Mouse (Mus musculus) ES-Bruce4 (cell line): ENCODE data around the gene Btla. TPM values are rescaled to one million over a fixed set of nuclear protein-coding genes. Genes with fewer than 3 reads are reported as not detected.
A peak's percentile ranks its signal among the peaks of the same experiment; 100 is the strongest.

Source experiments
- H3K27ac ChIP-seq: 2 replicates; pipeline ENCODE4 v1.5.1; 2012; ENCODE audit warnings: low read length, inconsistent platforms; ENCODE audit not compliant: insufficient read depth
- H3K27me3 ChIP-seq: 2 replicates; pipeline ENCODE4 v1.6.1; 2012; ENCODE audit warnings: mild to moderate bottlenecking, low read length, inconsistent platforms; ENCODE audit not compliant: control insufficient read depth, poor library complexity, insufficient read depth, severe bottlenecking
- H3K36me3 ChIP-seq: 2 replicates; pipeline ENCODE4 v1.6.1; 2012; ENCODE audit warnings: inconsistent platforms, mild to moderate bottlenecking, low read length, moderate library complexity; ENCODE audit not compliant: control insufficient read depth, poor library complexity, insufficient read depth, severe bottlenecking
- H3K4me1 ChIP-seq: one replicate; pipeline ENCODE4 v1.8.1; 2011; ENCODE audit warnings: low read length; ENCODE audit not compliant: control insufficient read depth, insufficient read depth
- H3K4me3 ChIP-seq: 2 replicates; pipeline ENCODE4 v1.5.1; 2011; ENCODE audit warnings: low read depth, mild to moderate bottlenecking, low read length
- H3K9ac ChIP-seq: 2 replicates; pipeline ENCODE4 v1.6.1; 2012; ENCODE audit warnings: low read depth, mild to moderate bottlenecking, inconsistent platforms; ENCODE audit not compliant: poor library complexity, severe bottlenecking
- H3K9me3 ChIP-seq: replicated peaks from 2 replicates; pipeline ENCODE4 v1.6.1; 2012; ENCODE audit warnings: mild to moderate bottlenecking, low read length, inconsistent platforms; ENCODE audit not compliant: control insufficient read depth, poor library complexity, insufficient read depth, severe bottlenecking
- CTCF ChIP-seq: IDR thresholded peaks from one replicate; pipeline ENCODE4 v1.8.1; 2011; ENCODE audit warnings: low read depth, low read length
- EP300 ChIP-seq: IDR thresholded peaks from 2 replicates; pipeline ENCODE4 v1.6.1; 2011; ENCODE audit warnings: low read depth, low read length; ENCODE audit not compliant: insufficient read depth
- POLR2A ChIP-seq: IDR thresholded peaks from one replicate; pipeline ENCODE4 v1.8.1; 2011; ENCODE audit warnings: low read length; ENCODE audit not compliant: insufficient read depth
- polyA plus RNA-seq: library from polyadenylated mRNA; stranded (reverse); fragments of >200 nt; gene quantifications from 2 replicates; pipeline ENCODE4 v1.2.4, GENCODE M21; 2011; ENCODE audit warnings: low read depth; ENCODE audit not compliant: missing spikeins, insufficient read depth, insufficient read length

The Btla gene
- polyA plus RNA-seq, 1 experiment: not detected

DNA sequence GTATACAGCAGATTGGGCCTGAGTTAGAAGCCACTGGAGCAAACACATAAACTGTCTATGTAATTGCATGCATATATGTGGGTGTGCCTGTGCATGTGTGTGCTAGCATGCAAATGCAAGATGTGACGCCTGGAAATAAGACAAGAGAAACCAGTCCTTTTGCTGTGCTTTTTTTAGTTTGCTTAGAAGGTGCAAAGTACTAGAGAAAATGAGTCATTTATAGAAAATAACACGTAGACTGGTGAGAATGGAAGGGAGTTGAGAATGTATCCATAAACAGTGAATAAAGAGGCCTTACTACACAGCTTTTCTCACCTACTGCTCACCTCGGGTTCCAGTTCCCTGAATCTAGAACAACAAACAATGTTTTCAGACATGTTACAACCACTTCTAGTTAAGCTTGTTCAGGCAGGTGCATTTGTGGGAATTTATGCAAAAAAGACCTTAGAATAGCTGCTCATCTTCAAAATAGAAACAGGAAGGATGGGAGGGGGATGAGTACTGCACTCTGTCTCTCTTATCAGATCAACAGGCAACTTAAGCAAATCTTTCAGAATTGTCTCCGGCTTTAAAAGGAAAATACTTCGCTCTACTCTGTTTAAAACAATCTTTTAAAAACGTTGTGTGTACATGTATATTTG is 27.8 kb downstream of the Btla start:
- no peaks in the 10 kb centered on the region for H3K9me3 ChIP-seq
- H3K4me1 ChIP-seq: no peaks in the 10 kb centered on the region
- H3K36me3 ChIP-seq: no peaks in the 10 kb centered on the region
- H3K27me3 ChIP-seq: no peaks in the 10 kb centered on the region
- no peak overlapping the region for H3K27ac ChIP-seq
- H3K9ac ChIP-seq: no peak overlapping the region
- no peak overlapping the region for H3K4me3 ChIP-seq
- TF ChIP-seq CTCF: no peak
- TF ChIP-seq EP300: no peak
- no peak for TF ChIP-seq POLR2A

DNA sequence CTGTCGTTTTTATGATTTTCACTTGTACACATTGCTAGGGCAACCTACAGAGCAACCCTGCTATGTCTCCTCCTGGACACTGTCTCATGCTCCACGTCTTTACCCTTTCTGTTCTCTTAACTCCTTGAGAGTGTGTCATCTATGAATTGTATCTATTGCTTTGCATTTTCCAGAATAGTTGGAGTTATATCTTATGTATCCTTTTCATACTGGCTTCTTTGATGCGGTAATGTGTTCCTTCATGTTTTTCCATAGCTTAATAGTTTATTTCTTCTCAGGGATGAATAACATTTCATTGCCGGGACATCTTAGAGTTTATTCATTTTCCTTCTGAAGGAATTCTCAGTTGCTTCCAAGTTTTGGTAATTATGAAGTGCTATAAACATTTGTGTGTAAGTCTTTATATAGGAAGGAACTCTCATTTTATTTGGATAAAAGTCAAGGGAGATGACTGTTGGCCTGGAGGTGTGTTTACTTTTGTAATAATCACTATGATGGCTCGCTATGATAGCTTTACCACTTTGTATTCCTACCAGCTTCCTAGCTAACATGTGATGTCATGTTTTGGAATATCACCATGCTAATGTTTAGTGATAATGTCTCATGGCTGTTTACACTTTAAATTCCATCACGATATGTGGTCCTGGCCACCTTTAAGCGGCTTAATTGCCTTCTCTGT is 31.2 kb downstream of the Btla start:
- TF ChIP-seq CTCF (no peak), EP300 (no peak), POLR2A (no peak)
- no peaks in the 10 kb centered on the region for H3K27me3 ChIP-seq
- H3K4me1 ChIP-seq: no peaks in the 10 kb centered on the region
- H3K4me3 ChIP-seq: no peak overlapping the region
- no peaks in the 10 kb centered on the region for H3K36me3 ChIP-seq
- H3K27ac ChIP-seq: no peak overlapping the region
- H3K9ac ChIP-seq: no peak overlapping the region
- H3K9me3 ChIP-seq: no peaks in the 10 kb centered on the region

DNA sequence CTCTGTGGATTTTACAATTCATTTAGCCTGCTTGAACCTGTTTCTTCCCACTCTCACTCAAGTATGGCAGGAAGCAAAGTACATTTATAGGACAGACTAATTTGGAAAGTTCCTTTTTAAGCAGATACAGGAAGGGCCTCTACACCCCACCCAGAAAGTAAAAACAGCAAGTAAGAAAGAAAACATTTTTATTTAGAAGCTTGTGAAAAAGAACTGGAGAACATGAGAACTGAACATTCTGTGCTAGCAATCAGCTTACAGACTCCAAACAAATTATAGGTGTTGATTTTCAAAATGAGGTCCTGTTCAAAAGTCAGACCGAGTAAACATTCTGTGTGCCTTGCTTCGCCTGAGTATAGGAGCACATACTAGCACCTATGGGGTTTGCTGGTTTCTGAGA is 32.8 kb downstream of the Btla start:
- TF ChIP-seq CTCF (no peak), POLR2A (no peak), EP300 (no peak)
- no peak overlapping the region for H3K27ac ChIP-seq
- no peak overlapping the region for H3K9ac ChIP-seq
- H3K27me3 ChIP-seq: no peaks in the 10 kb centered on the region
- no peaks in the 10 kb centered on the region for H3K36me3 ChIP-seq
- no peaks in the 10 kb centered on the region for H3K4me1 ChIP-seq
- no peak overlapping the region for H3K4me3 ChIP-seq
- no peaks in the 10 kb centered on the region for H3K9me3 ChIP-seq

DNA sequence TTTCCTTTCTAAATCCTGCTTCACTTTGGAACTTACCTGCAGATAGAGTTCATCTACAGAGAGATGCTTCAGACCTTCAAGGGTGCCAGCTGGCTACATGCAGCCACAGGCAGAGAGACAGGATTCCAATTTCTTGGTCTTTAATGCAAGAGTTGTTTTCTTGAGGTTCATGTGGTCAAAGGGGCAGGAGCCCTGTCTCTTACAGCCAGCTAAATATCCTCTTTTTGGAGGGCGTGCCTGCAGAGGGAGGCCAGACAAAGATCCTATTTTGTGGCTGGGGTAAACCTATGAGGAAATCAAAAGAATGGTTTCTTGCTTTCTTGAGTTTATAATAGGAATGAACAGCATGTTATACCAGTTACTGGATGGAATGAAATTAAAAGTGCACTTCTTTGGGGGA is 33.5 kb downstream of the Btla start:
- Histone ChIP-seq H3K36me3 (no peaks in the 10 kb centered on the region), H3K4me1 (no peaks in the 10 kb centered on the region), H3K9me3 (no peaks in the 10 kb centered on the region), H3K27ac (no peak overlapping the region), H3K27me3 (no peaks in the 10 kb centered on the region), H3K4me3 (no peak overlapping the region), H3K9ac (no peak overlapping the region)
- TF ChIP-seq CTCF: no peak
- no peak for TF ChIP-seq EP300
- TF ChIP-seq POLR2A: no peak

DNA sequence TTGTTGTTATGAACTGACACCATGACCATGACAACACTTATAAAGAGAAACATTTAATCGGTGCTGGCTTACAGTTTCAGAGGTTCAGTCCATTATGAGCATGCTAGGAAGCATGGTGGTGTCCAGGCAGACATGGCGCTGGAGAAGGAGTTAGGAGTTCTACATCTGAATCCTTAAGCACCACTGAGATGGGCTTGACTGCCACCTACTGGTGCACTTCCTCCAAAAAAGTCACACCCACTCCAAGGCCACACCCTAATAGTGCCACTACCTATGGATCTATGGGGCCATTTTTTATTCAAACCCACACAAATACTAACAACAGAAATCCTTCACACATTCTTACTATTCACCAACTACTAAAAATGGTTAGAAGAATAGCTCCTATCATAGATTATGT is 35.5 kb downstream of the Btla start:
- TF ChIP-seq CTCF (peak; percentile 49), EP300 (no peak)
- Histone ChIP-seq H3K4me1 (no peaks in the 10 kb centered on the region), H3K9ac (no peak overlapping the region), H3K36me3 (no peaks in the 10 kb centered on the region), H3K27me3 (no peaks in the 10 kb centered on the region), H3K27ac (no peak overlapping the region), H3K9me3 (no peaks in the 10 kb centered on the region), H3K4me3 (no peak overlapping the region)

DNA sequence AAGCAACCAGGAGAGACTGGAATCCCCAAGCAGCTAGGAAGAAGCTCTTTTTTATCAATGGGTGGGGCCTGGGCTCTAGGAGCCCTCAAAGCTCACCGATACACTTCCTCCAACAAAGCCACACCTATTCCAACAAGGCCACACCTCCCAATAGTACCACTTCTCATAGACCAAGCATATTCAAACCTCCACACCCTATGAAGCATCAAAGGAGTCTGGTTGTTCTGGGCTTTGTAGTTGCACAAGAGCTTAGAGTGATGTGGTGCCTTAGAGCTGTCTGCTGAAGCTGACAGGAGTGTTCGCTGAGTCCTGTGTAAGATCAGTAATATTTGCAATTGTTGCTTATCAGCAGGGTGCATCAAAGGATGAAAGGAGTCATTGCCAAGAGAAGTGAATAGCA is 37.2 kb downstream of the Btla start:
- H3K27ac ChIP-seq: no peak overlapping the region
- no peak overlapping the region for H3K4me3 ChIP-seq
- no peak overlapping the region for H3K9ac ChIP-seq
- no peaks in the 10 kb centered on the region for H3K36me3 ChIP-seq
- H3K27me3 ChIP-seq: no peaks in the 10 kb centered on the region
- no peaks in the 10 kb centered on the region for H3K9me3 ChIP-seq
- no peak for TF ChIP-seq CTCF
- no peak for TF ChIP-seq POLR2A
- TF ChIP-seq EP300: no peak
- no peaks in the 10 kb centered on the region for H3K4me1 ChIP-seq
